Mouse (Mus musculus): ENCODE data around the gene Ctdsp1. TPM values are rescaled to one million over a fixed set of nuclear protein-coding genes. Genes with fewer than 3 reads are reported as not detected.

The Ctdsp1 gene
- polyA plus RNA-seq, 1 experiment from 2014 or later, result 72.3 TPM

DNA sequence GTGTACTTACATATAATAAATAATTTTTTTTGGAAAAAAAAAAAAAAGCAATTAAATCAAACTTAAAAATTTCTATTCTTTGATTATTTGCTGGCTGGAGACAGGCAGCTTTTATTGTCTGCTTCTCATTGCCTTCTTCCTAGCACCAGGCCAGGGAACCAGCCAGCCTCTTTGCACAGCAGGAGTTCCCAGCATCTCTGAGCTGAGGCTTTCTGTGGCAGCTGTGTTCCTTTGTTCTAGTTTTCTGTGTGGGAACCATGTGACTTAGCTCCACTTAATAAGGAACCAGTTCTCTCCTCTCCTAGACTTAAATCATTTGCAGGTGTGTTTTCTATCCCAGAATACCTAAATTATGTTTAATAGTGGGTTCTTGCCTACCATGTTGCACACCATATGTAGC, 33.8 kb upstream of the Ctdsp1 start:
- Histone ChIP-seq H3K4me3 (ENCODE audit: low read length) (no peak overlapping the region), H3K27me3 (replicated peaks; ENCODE audit: control insufficient read depth, insufficient read depth, low read length) (no peaks in the 10 kb centered on the region), H3K9ac (ENCODE audit: low read depth, low read length) (no peak overlapping the region), H3K4me2 (ENCODE audit: low read depth, low read length) (no peak overlapping the region), H3K4me1 (ENCODE audit: control insufficient read depth, insufficient read depth, low read length) (no peaks in the 10 kb centered on the region), H3K36me3 (ENCODE audit: control insufficient read depth, insufficient read depth, low read length) (no peaks in the 10 kb centered on the region), H3K27ac (ENCODE audit: low read length) (no peak overlapping the region), H3K9me3 (ENCODE audit: control insufficient read depth, low read length) (no peaks in the 10 kb centered on the region)
- no peak for ATAC-seq

DNA sequence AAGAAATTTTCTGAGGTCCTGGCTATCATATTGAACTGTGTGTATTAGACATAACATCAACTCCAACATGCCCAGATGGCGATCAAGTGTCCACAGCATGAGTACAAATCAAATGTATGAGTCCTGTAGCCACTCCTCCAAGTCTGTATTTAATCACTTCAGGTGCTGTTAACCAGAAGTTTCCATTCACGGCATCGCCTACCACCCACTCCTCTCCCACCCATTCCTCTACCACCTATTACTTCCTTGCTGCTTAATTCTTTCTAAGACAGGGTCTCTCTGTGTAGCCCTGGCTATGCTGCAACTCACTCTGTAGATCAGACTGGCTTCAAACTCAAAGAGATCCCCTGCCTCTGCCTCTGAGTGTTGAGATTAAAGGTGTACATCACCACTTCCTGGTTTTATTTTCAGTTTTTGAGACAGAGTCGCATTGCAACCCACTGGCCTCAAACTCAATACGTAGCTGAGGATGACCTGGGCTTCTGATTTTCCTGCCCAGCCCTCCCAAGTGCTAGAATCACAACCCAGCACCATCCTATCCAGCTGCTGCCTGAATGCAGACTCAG, 31.3 kb upstream of the Ctdsp1 start:
- Histone ChIP-seq H3K4me1 (ENCODE audit: control insufficient read depth, insufficient read depth, low read length) (no peaks in the 10 kb centered on the region), H3K27me3 (replicated peaks; ENCODE audit: control insufficient read depth, insufficient read depth, low read length) (no peaks in the 10 kb centered on the region), H3K9ac (ENCODE audit: low read depth, low read length) (no peak overlapping the region), H3K4me2 (ENCODE audit: low read depth, low read length) (no peak overlapping the region), H3K9me3 (ENCODE audit: control insufficient read depth, low read length) (no peaks in the 10 kb centered on the region), H3K27ac (ENCODE audit: low read length) (no peak overlapping the region), H3K36me3 (ENCODE audit: control insufficient read depth, insufficient read depth, low read length) (no peaks in the 10 kb centered on the region), H3K4me3 (ENCODE audit: low read length) (no peak overlapping the region)
- no peak for ATAC-seq
- WGBS, result 88% methylated on average over 5 of the region's 5 CpGs

DNA sequence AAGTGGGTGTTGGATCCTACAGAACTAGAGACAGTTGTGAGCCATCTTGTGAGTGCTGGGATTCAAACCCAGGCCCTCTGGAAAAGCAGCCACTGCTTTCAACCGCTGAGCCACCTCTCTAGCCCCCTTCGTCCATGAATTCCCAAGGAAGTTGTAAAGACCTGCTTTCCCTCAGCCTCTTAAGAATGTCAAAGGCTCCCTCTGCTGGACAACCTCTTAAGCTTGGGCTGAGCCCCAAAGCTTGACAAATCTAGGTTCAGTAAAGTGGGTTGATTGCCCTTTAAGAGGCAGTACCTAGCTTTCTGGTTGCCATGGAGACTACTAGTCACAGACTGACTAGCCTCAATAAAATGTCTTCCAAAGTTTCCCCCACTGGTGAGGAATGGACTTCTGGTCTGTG, 29.5 kb upstream of the Ctdsp1 start, which contains the start of gene Catip:
Gene Catip (plus strand): TSS at position 297 of the 400 bp plus-strand sequence.
- Histone ChIP-seq H3K27ac (ENCODE audit: low read length) (no peak within 1 kb of the TSS), H3K4me2 (ENCODE audit: low read depth, low read length) (no peak within 1 kb of the TSS), H3K4me3 (ENCODE audit: low read length) (no peak within 1 kb of the TSS), H3K9ac (ENCODE audit: low read depth, low read length) (no peak within 1 kb of the TSS), H3K27me3 (replicated peaks; ENCODE audit: control insufficient read depth, insufficient read depth, low read length) (no peaks in the 10 kb centered on the region), H3K36me3 (ENCODE audit: control insufficient read depth, insufficient read depth, low read length) (no peaks in the 10 kb centered on the region), H3K4me1 (ENCODE audit: control insufficient read depth, insufficient read depth, low read length) (no peaks in the 10 kb centered on the region), H3K9me3 (ENCODE audit: control insufficient read depth, low read length) (no peaks in the 10 kb centered on the region)
- WGBS, result 4% methylated on average over 2 of the region's 2 CpGs
- peak; percentile 76 for ATAC-seq

GRCm38 (mm10) chr1:74362325-74363229, 28.7 kb upstream of the Ctdsp1 start:
- no peak overlapping the region for H3K9ac ChIP-seq (ENCODE audit: low read depth, low read length)
- H3K27ac ChIP-seq (ENCODE audit: low read length), result no peak overlapping the region
- no peak overlapping the region for H3K4me3 ChIP-seq (ENCODE audit: low read length)
- peak; percentile 14; the same call in 1 of the 2 replicates for ATAC-seq
- H3K4me1 ChIP-seq (ENCODE audit: control insufficient read depth, insufficient read depth, low read length), result no peaks in the 10 kb centered on the region
- WGBS, result 60% methylated on average over 17 of the region's 17 CpGs
- H3K4me2 ChIP-seq (ENCODE audit: low read depth, low read length), result no peak overlapping the region
- no peaks in the 10 kb centered on the region for H3K9me3 ChIP-seq (ENCODE audit: control insufficient read depth, low read length)
- H3K36me3 ChIP-seq (ENCODE audit: control insufficient read depth, insufficient read depth, low read length), result no peaks in the 10 kb centered on the region
- H3K27me3 ChIP-seq (replicated peaks; ENCODE audit: control insufficient read depth, insufficient read depth, low read length), result no peaks in the 10 kb centered on the region

GRCm38 (mm10) chr1:74363437-74363836, 27.9 kb upstream of the Ctdsp1 start:
- Histone ChIP-seq H3K36me3 (ENCODE audit: control insufficient read depth, insufficient read depth, low read length) (no peaks in the 10 kb centered on the region), H3K4me2 (ENCODE audit: low read depth, low read length) (no peak overlapping the region), H3K4me1 (ENCODE audit: control insufficient read depth, insufficient read depth, low read length) (peaks cover 5% of the 10 kb centered on the region), H3K27ac (ENCODE audit: low read length) (no peak overlapping the region), H3K9ac (ENCODE audit: low read depth, low read length) (no peak overlapping the region), H3K27me3 (replicated peaks; ENCODE audit: control insufficient read depth, insufficient read depth, low read length) (no peaks in the 10 kb centered on the region), H3K4me3 (ENCODE audit: low read length) (no peak overlapping the region), H3K9me3 (ENCODE audit: control insufficient read depth, low read length) (no peaks in the 10 kb centered on the region)
- WGBS, result 60% methylated on average over 5 of the region's 5 CpGs
- no peak for ATAC-seq

DNA sequence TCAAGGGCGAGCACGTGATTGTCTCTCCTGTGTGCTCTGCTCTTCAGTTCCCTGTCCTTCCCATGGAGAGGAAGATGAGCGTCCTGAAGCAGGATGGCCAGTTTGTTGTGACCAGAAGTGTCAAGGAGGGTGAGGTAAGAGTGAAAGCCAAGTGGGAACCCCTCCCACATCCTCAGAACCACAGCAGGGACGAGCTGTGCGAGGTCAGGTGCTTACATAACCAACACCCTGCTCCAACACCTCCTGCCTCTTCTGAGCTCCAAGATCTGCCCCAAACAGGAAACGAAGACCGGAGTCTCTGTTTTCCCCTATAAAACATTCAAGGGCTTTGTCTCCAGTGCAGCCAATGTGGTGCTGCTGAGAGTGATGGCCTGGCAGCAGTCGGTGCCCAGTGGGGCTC, 27.0 kb upstream of the Ctdsp1 start:
- H3K36me3 ChIP-seq (ENCODE audit: control insufficient read depth, insufficient read depth, low read length), result no peaks in the 10 kb centered on the region
- H3K4me2 ChIP-seq (ENCODE audit: low read depth, low read length), result no peak overlapping the region
- ATAC-seq, result no peak
- no peaks in the 10 kb centered on the region for H3K27me3 ChIP-seq (replicated peaks; ENCODE audit: control insufficient read depth, insufficient read depth, low read length)
- H3K4me3 ChIP-seq (ENCODE audit: low read length), result no peak overlapping the region
- no peak overlapping the region for H3K27ac ChIP-seq (ENCODE audit: low read length)
- peaks cover 6% of the 10 kb centered on the region for H3K4me1 ChIP-seq (ENCODE audit: control insufficient read depth, insufficient read depth, low read length)
- H3K9ac ChIP-seq (ENCODE audit: low read depth, low read length), result no peak overlapping the region
- H3K9me3 ChIP-seq (ENCODE audit: control insufficient read depth, low read length), result no peaks in the 10 kb centered on the region
- WGBS, result 69% methylated on average over 8 of the region's 8 CpGs

- H3K4me3 ChIP-seq (ENCODE audit: low read length), result peak overlapping the region; percentile 48
- WGBS, result 10% methylated on average over 34 of the region's 34 CpGs
- no peaks in the 10 kb centered on the region for H3K9me3 ChIP-seq (ENCODE audit: control insufficient read depth, low read length)
- H3K9ac ChIP-seq (ENCODE audit: low read depth, low read length), result peak overlapping the region; percentile 68
- peaks cover 6% of the 10 kb centered on the region for H3K4me1 ChIP-seq (ENCODE audit: control insufficient read depth, insufficient read depth, low read length)
- no peaks in the 10 kb centered on the region for H3K27me3 ChIP-seq (replicated peaks; ENCODE audit: control insufficient read depth, insufficient read depth, low read length)
- no peaks in the 10 kb centered on the region for H3K36me3 ChIP-seq (ENCODE audit: control insufficient read depth, insufficient read depth, low read length)
- H3K4me2 ChIP-seq (ENCODE audit: low read depth, low read length), result peak overlapping the region; percentile 82
- peak; percentile 93 for ATAC-seq
- H3K27ac ChIP-seq (ENCODE audit: low read length), result peak overlapping the region; percentile 41
Measured at GRCm38 (mm10) chr1:74367886-74368645, 23.2 kb upstream of the Ctdsp1 start.

GRCm38 (mm10) chr1:74370040-74370439, 21.3 kb upstream of the Ctdsp1 start:
- Histone ChIP-seq H3K4me2 (ENCODE audit: low read depth, low read length) (no peak overlapping the region), H3K27me3 (replicated peaks; ENCODE audit: control insufficient read depth, insufficient read depth, low read length) (no peaks in the 10 kb centered on the region), H3K9ac (ENCODE audit: low read depth, low read length) (no peak overlapping the region), H3K4me1 (ENCODE audit: control insufficient read depth, insufficient read depth, low read length) (peaks cover 6% of the 10 kb centered on the region), H3K27ac (ENCODE audit: low read length) (no peak overlapping the region), H3K36me3 (ENCODE audit: control insufficient read depth, insufficient read depth, low read length) (no peaks in the 10 kb centered on the region), H3K9me3 (ENCODE audit: control insufficient read depth, low read length) (no peaks in the 10 kb centered on the region), H3K4me3 (ENCODE audit: low read length) (no peak overlapping the region)
- ATAC-seq, result no peak
- WGBS, result 54% methylated on average over 4 of the region's 4 CpGs

DNA sequence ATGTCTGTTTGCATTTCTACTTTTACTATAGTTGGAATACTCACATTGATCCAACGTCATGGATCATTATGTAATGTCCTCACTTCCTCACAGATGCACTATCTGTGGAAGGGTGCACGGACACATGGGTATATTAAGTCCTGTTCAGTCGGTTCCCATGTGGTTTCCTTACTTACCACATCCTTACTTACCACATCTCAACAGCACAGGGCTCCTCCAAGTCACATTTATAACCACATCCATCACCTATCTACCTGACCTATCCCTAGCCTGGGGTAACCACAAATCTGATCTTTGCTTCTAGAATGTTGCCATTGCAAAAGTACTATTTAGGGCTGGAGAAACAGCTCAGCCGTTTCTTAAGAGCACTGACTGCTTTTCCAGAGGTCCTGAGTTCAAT, 17.9 kb upstream of the Ctdsp1 start:
- no peaks in the 10 kb centered on the region for H3K27me3 ChIP-seq (replicated peaks; ENCODE audit: control insufficient read depth, insufficient read depth, low read length)
- 71% methylated on average over 4 of the region's 4 CpGs for WGBS
- no peak overlapping the region for H3K4me2 ChIP-seq (ENCODE audit: low read depth, low read length)

More for the DNA sequence above, 17.9 kb upstream of the Ctdsp1 start:
- Histone ChIP-seq H3K27ac (ENCODE audit: low read length) (no peak overlapping the region), H3K9ac (ENCODE audit: low read depth, low read length) (no peak overlapping the region), H3K36me3 (ENCODE audit: control insufficient read depth, insufficient read depth, low read length) (no peaks in the 10 kb centered on the region), H3K4me1 (ENCODE audit: control insufficient read depth, insufficient read depth, low read length) (peaks cover 2% of the 10 kb centered on the region), H3K9me3 (ENCODE audit: control insufficient read depth, low read length) (no peaks in the 10 kb centered on the region), H3K4me3 (ENCODE audit: low read length) (no peak overlapping the region)
- no peak for ATAC-seq
